Mouse (Mus musculus): Measurements from ENCODE around the gene Nr1h5. TPM values are rescaled to one million over a fixed set of nuclear protein-coding genes. Genes with fewer than 3 reads are reported as not detected.

The Nr1h5 gene
- 0.15 TPM in 1 of 2 replicates, not detected in the other for polyA plus RNA-seq (2015; fragmentation: Nextera tagmentation; extraction: Ambion mirVana)

GRCm38 (mm10) chr3:102964033-102964432 is at the start of gene Nr1h5:
Gene Nr1h5 (minus strand): TSS chr3:102964133.
- no peak for ATAC-seq
- no peak within 1 kb of the TSS for H3K9ac ChIP-seq (ENCODE audit: low read depth, low read length)
- no peak within 1 kb of the TSS for H3K27ac ChIP-seq (ENCODE audit: low read length)
- H3K4me2 ChIP-seq (ENCODE audit: low read depth, low read length), result no peak within 1 kb of the TSS
- H3K4me3 ChIP-seq (ENCODE audit: low read length), result no peak within 1 kb of the TSS
- H3K4me1 ChIP-seq (ENCODE audit: control insufficient read depth, insufficient read depth, low read length), result no peaks in the 10 kb centered on the region
- H3K36me3 ChIP-seq (ENCODE audit: control insufficient read depth, insufficient read depth, low read length), result no peaks in the 10 kb centered on the region
- no peaks in the 10 kb centered on the region for H3K9me3 ChIP-seq (ENCODE audit: control insufficient read depth, low read length)
- 22% methylated on average over 3 of the region's 3 CpGs for WGBS
- no peaks in the 10 kb centered on the region for H3K27me3 ChIP-seq (replicated peaks; ENCODE audit: control insufficient read depth, insufficient read depth, low read length)

GRCm38 (mm10) chr3:103001595-103001994 is 37.7 kb upstream of the Nr1h5 start:
- Histone ChIP-seq H3K4me2 (ENCODE audit: low read depth, low read length) (no peak overlapping the region), H3K27ac (ENCODE audit: low read length) (no peak overlapping the region), H3K27me3 (replicated peaks; ENCODE audit: control insufficient read depth, insufficient read depth, low read length) (no peaks in the 10 kb centered on the region), H3K4me3 (ENCODE audit: low read length) (no peak overlapping the region), H3K9ac (ENCODE audit: low read depth, low read length) (no peak overlapping the region), H3K36me3 (ENCODE audit: control insufficient read depth, insufficient read depth, low read length) (peaks cover 14% of the 10 kb centered on the region), H3K4me1 (ENCODE audit: control insufficient read depth, insufficient read depth, low read length) (peaks cover 9% of the 10 kb centered on the region; the same call in 1 of the 2 replicates), H3K9me3 (ENCODE audit: control insufficient read depth, low read length) (no peaks in the 10 kb centered on the region)
- 96% methylated on average over 7 of the region's 7 CpGs for WGBS
- ATAC-seq, result no peak

- Histone ChIP-seq H3K36me3 (ENCODE audit: control insufficient read depth, insufficient read depth, low read length) (peaks cover 14% of the 10 kb centered on the region), H3K27ac (ENCODE audit: low read length) (no peak overlapping the region), H3K9ac (ENCODE audit: low read depth, low read length) (no peak overlapping the region), H3K4me2 (ENCODE audit: low read depth, low read length) (no peak overlapping the region), H3K4me3 (ENCODE audit: low read length) (no peak overlapping the region), H3K4me1 (ENCODE audit: control insufficient read depth, insufficient read depth, low read length) (peaks cover 13% of the 10 kb centered on the region; the same call in 1 of the 2 replicates), H3K27me3 (replicated peaks; ENCODE audit: control insufficient read depth, insufficient read depth, low read length) (no peaks in the 10 kb centered on the region), H3K9me3 (ENCODE audit: control insufficient read depth, low read length) (no peaks in the 10 kb centered on the region)
- no peak for ATAC-seq
- WGBS, result 59% methylated on average over 3 of the region's 3 CpGs
Measured at GRCm38 (mm10) chr3:102997591-102997990, 33.7 kb upstream of the Nr1h5 start.

- peaks cover 13% of the 10 kb centered on the region; the same call in 1 of the 2 replicates for H3K4me1 ChIP-seq (ENCODE audit: control insufficient read depth, insufficient read depth, low read length)
- H3K4me3 ChIP-seq (ENCODE audit: low read length), result no peak overlapping the region
- H3K9me3 ChIP-seq (ENCODE audit: control insufficient read depth, low read length), result no peaks in the 10 kb centered on the region
- no peak overlapping the region for H3K27ac ChIP-seq (ENCODE audit: low read length)
- peaks cover 14% of the 10 kb centered on the region for H3K36me3 ChIP-seq (ENCODE audit: control insufficient read depth, insufficient read depth, low read length)
- no peak overlapping the region for H3K9ac ChIP-seq (ENCODE audit: low read depth, low read length)
- peak overlapping the region; percentile 65; the same call in 1 of the 2 replicates for H3K4me2 ChIP-seq (ENCODE audit: low read depth, low read length)
- WGBS, result 63% methylated on average over 10 of the region's 10 CpGs
- H3K27me3 ChIP-seq (replicated peaks; ENCODE audit: control insufficient read depth, insufficient read depth, low read length), result no peaks in the 10 kb centered on the region
- ATAC-seq, result no peak
Measured at GRCm38 (mm10) chr3:102997036-102997435, 33.1 kb upstream of the Nr1h5 start.

GRCm38 (mm10) chr3:102995605-102996321 is 31.8 kb upstream of the Nr1h5 start, which contains the start of gene Sike1:
Gene Sike1 (plus strand): TSS chr3:102995708.
- H3K4me1 ChIP-seq (ENCODE audit: control insufficient read depth, insufficient read depth, low read length), result peaks cover 13% of the 10 kb centered on the region; the same call in 1 of the 2 replicates
- H3K4me2 ChIP-seq (ENCODE audit: low read depth, low read length), result peak within 1 kb of the TSS; percentile 65
- H3K9ac ChIP-seq (ENCODE audit: low read depth, low read length), result peak within 1 kb of the TSS; percentile 85
- no peaks in the 10 kb centered on the region for H3K27me3 ChIP-seq (replicated peaks; ENCODE audit: control insufficient read depth, insufficient read depth, low read length)
- WGBS, result under 1% methylated on average over 60 of the region's 60 CpGs
- H3K4me3 ChIP-seq (ENCODE audit: low read length), result peak within 1 kb of the TSS; percentile 83
- H3K36me3 ChIP-seq (ENCODE audit: control insufficient read depth, insufficient read depth, low read length), result peaks cover 8% of the 10 kb centered on the region
- ATAC-seq, result peak; percentile 99
- peak within 1 kb of the TSS; percentile 97 for H3K27ac ChIP-seq (ENCODE audit: low read length)
- H3K9me3 ChIP-seq (ENCODE audit: control insufficient read depth, low read length), result no peaks in the 10 kb centered on the region

- H3K4me3 ChIP-seq (ENCODE audit: low read length), result peak overlapping the region; percentile 83
- H3K27me3 ChIP-seq (replicated peaks; ENCODE audit: control insufficient read depth, insufficient read depth, low read length), result no peaks in the 10 kb centered on the region
- ATAC-seq, result no peak
- peak overlapping the region; percentile 85 for H3K9ac ChIP-seq (ENCODE audit: low read depth, low read length)
- no peaks in the 10 kb centered on the region for H3K9me3 ChIP-seq (ENCODE audit: control insufficient read depth, low read length)
- peaks cover 8% of the 10 kb centered on the region for H3K36me3 ChIP-seq (ENCODE audit: control insufficient read depth, insufficient read depth, low read length)
- H3K4me2 ChIP-seq (ENCODE audit: low read depth, low read length), result peak overlapping the region; percentile 65
- H3K4me1 ChIP-seq (ENCODE audit: control insufficient read depth, insufficient read depth, low read length), result peaks cover 13% of the 10 kb centered on the region; the same call in 1 of the 2 replicates
- whole genome bisulfite sequencing, result 46% methylated on average over 7 of the region's 7 CpGs
- H3K27ac ChIP-seq (ENCODE audit: low read length), result peak overlapping the region; percentile 97
Measured at GRCm38 (mm10) chr3:102995233-102995604, 31.3 kb upstream of the Nr1h5 start.

GRCm38 (mm10) chr3:102992936-102993335 is 29.0 kb upstream of the Nr1h5 start:
- no peak overlapping the region for H3K9ac ChIP-seq (ENCODE audit: low read depth, low read length)
- H3K27ac ChIP-seq (ENCODE audit: low read length), result no peak overlapping the region
- H3K4me1 ChIP-seq (ENCODE audit: control insufficient read depth, insufficient read depth, low read length), result peaks cover 13% of the 10 kb centered on the region; the same call in 1 of the 2 replicates
- ATAC-seq, result no peak
- H3K9me3 ChIP-seq (ENCODE audit: control insufficient read depth, low read length), result no peaks in the 10 kb centered on the region
- no peaks in the 10 kb centered on the region for H3K36me3 ChIP-seq (ENCODE audit: control insufficient read depth, insufficient read depth, low read length)
- 25% methylated on average over 3 of the region's 3 CpGs for whole genome bisulfite sequencing
- H3K4me3 ChIP-seq (ENCODE audit: low read length), result no peak overlapping the region
- H3K4me2 ChIP-seq (ENCODE audit: low read depth, low read length), result no peak overlapping the region
- no peaks in the 10 kb centered on the region for H3K27me3 ChIP-seq (replicated peaks; ENCODE audit: control insufficient read depth, insufficient read depth, low read length)

- no peak overlapping the region for H3K27ac ChIP-seq (ENCODE audit: low read length)
- H3K9ac ChIP-seq (ENCODE audit: low read depth, low read length), result no peak overlapping the region
- no peak overlapping the region for H3K4me3 ChIP-seq (ENCODE audit: low read length)
- no peaks in the 10 kb centered on the region for H3K36me3 ChIP-seq (ENCODE audit: control insufficient read depth, insufficient read depth, low read length)
- H3K4me2 ChIP-seq (ENCODE audit: low read depth, low read length), result no peak overlapping the region
- WGBS, result 73% methylated on average over 8 of the region's 8 CpGs
- H3K9me3 ChIP-seq (ENCODE audit: control insufficient read depth, low read length), result no peaks in the 10 kb centered on the region
- no peaks in the 10 kb centered on the region for H3K27me3 ChIP-seq (replicated peaks; ENCODE audit: control insufficient read depth, insufficient read depth, low read length)
- no peak for ATAC-seq
- peaks cover 2% of the 10 kb centered on the region; the same call in 1 of the 2 replicates for H3K4me1 ChIP-seq (ENCODE audit: control insufficient read depth, insufficient read depth, low read length)
Measured at GRCm38 (mm10) chr3:102991041-102991440, 27.1 kb upstream of the Nr1h5 start.

- WGBS, result 37% methylated on average over 3 of the region's 3 CpGs
- H3K27me3 ChIP-seq (replicated peaks; ENCODE audit: control insufficient read depth, insufficient read depth, low read length), result no peaks in the 10 kb centered on the region
- peaks cover 5% of the 10 kb centered on the region; the same call in 1 of the 2 replicates for H3K4me1 ChIP-seq (ENCODE audit: control insufficient read depth, insufficient read depth, low read length)
- no peak overlapping the region for H3K4me3 ChIP-seq (ENCODE audit: low read length)
- H3K9me3 ChIP-seq (ENCODE audit: control insufficient read depth, low read length), result no peaks in the 10 kb centered on the region
- no peak overlapping the region for H3K4me2 ChIP-seq (ENCODE audit: low read depth, low read length)
- H3K36me3 ChIP-seq (ENCODE audit: control insufficient read depth, insufficient read depth, low read length), result no peaks in the 10 kb centered on the region
- ATAC-seq, result no peak
- no peak overlapping the region for H3K27ac ChIP-seq (ENCODE audit: low read length)
- no peak overlapping the region for H3K9ac ChIP-seq (ENCODE audit: low read depth, low read length)
Measured at GRCm38 (mm10) chr3:102980349-102980736, 16.4 kb upstream of the Nr1h5 start.

Measured in intestine, embryonic 16.5 days (tissue).